Mouse (Mus musculus) liver, embryonic 14.5 days (tissue): ENCODE data around the gene Glis2.

ENCODE experiments used
- CTCF ChIP-seq: IDR thresholded peaks from 2 replicates; pipeline ENCODE4 v1.5.1; 2016; ENCODE audit warnings: antibody characterized with exemption, low read depth, control low read depth
- EP300 ChIP-seq: IDR thresholded peaks from 2 replicates; pipeline ENCODE4 v1.6.1; 2016; ENCODE audit warnings: antibody characterized with exemption, low read depth

GRCm38 (mm10) chr16:4594814-4595526 is 457 bp downstream of the Glis2 start:
- TF ChIP-seq EP300 (no peak), CTCF (no peak)
